Mouse (Mus musculus): ENCODE results near the gene Gm10188.

Gm10188 gene

GRCm38 (mm10) chr1:132229667-132230066 lies at the start of gene Gm10188:
Gm10188 (minus strand) TSS chr1:132229767.
- DNase-seq (ENCODE audit: low spot score in 2 of 2) = no peak

- no peak for DNase-seq (ENCODE audit: low spot score in 2 of 2)
Measured at GRCm38 (mm10) chr1:132277124-132277523, 47.6 kb upstream of the Gm10188 start.

GRCm38 (mm10) chr1:132276694-132277093 lies 47.1 kb upstream of the Gm10188 start:
- DNase-seq (ENCODE audit: low spot score in 2 of 2) = no peak

GRCm38 (mm10) chr1:132271237-132271636 lies 41.7 kb upstream of the Gm10188 start:
- no peak for DNase-seq (ENCODE audit: low spot score in 2 of 2)

GRCm38 (mm10) chr1:132268418-132269060 lies 39.0 kb upstream of the Gm10188 start:
- no peak for DNase-seq (ENCODE audit: low spot score in 2 of 2)

GRCm38 (mm10) chr1:132267959-132268358 lies 38.4 kb upstream of the Gm10188 start:
- DNase-seq (ENCODE audit: low spot score in 2 of 2) = no peak

GRCm38 (mm10) chr1:132266791-132267557 lies 37.4 kb upstream of the Gm10188 start:
- DNase-seq (ENCODE audit: low spot score in 2 of 2) = no peak

- no peak for DNase-seq (ENCODE audit: low spot score in 2 of 2)
Measured at GRCm38 (mm10) chr1:132265936-132266335, 36.4 kb upstream of the Gm10188 start.

- DNase-seq (ENCODE audit: low spot score in 2 of 2) = no peak
Measured at GRCm38 (mm10) chr1:132265211-132265859, 35.8 kb upstream of the Gm10188 start.

- no peak for DNase-seq (ENCODE audit: low spot score in 2 of 2)
Measured at GRCm38 (mm10) chr1:132264577-132264976, 35.0 kb upstream of the Gm10188 start.

- no peak for DNase-seq (ENCODE audit: low spot score in 2 of 2)
Measured at GRCm38 (mm10) chr1:132263618-132264017, 34.1 kb upstream of the Gm10188 start.

GRCm38 (mm10) chr1:132261058-132261457 lies 31.5 kb upstream of the Gm10188 start:
- no peak for DNase-seq (ENCODE audit: low spot score in 2 of 2)

- DNase-seq (ENCODE audit: low spot score in 2 of 2) = no peak
Measured at GRCm38 (mm10) chr1:132260331-132260730, 30.8 kb upstream of the Gm10188 start.

GRCm38 (mm10) chr1:132254467-132254866 lies 24.9 kb upstream of the Gm10188 start:
- DNase-seq (ENCODE audit: low spot score in 2 of 2) = no peak

- DNase-seq (ENCODE audit: low spot score in 2 of 2) = no peak
Measured at GRCm38 (mm10) chr1:132246641-132247040, 17.1 kb upstream of the Gm10188 start.

GRCm38 (mm10) chr1:132246137-132246536 lies 16.6 kb upstream of the Gm10188 start:
- no peak for DNase-seq (ENCODE audit: low spot score in 2 of 2)

GRCm38 (mm10) chr1:132245010-132245409 lies 15.4 kb upstream of the Gm10188 start:
- DNase-seq (ENCODE audit: low spot score in 2 of 2) = no peak

- peak; percentile 51 to 52 for DNase-seq (ENCODE audit: low spot score in 2 of 2)
Measured at GRCm38 (mm10) chr1:132237585-132238159, 8.1 kb upstream of the Gm10188 start.

GRCm38 (mm10) chr1:132234757-132235273 lies 5.2 kb upstream of the Gm10188 start:
- no peak for DNase-seq (ENCODE audit: low spot score in 2 of 2)

- DNase-seq (ENCODE audit: low spot score in 2 of 2) = no peak
Measured at GRCm38 (mm10) chr1:132233566-132233965, 4.0 kb upstream of the Gm10188 start.

GRCm38 (mm10) chr1:132231470-132232274 lies 2.1 kb upstream of the Gm10188 start:
- DNase-seq (ENCODE audit: low spot score in 2 of 2) = no peak

All from frontal cortex, postnatal 25 days (tissue).